Mouse (Mus musculus) inflammation-experienced regulatory T-cells (primary cell): Measurements from ENCODE around the gene Prop1. TPM values are rescaled to one million over a fixed set of nuclear protein-coding genes. Genes with fewer than 3 reads are reported as not detected.

Experiments used
- polyA plus RNA-seq, 2 experiments: library from polyadenylated mRNA; unstranded; fragments of 100-300 nt; shearing (Covaris generic); gene quantifications; one replicate each; pipeline ENCODE4 v1.2.1; 2017

Prop1 gene
- not detected for polyA plus RNA-seq

GRCm38 (mm10) chr11:50953665-50954064 is at the start of gene Prop1:
Prop1 (minus strand) TSS chr11:50953765.

GRCm38 (mm10) chr11:51003296-51003695 is 49.7 kb upstream of the Prop1 start, which contains the start of gene Olfr51:
Olfr51 (plus strand) TSS chr11:51003596.

GRCm38 (mm10) chr11:50981667-50982066 is 28.1 kb upstream of the Prop1 start, which contains the start of gene Olfr1377:
Olfr1377 (plus strand) TSS chr11:50981967.

GRCm38 (mm10) chr11:50966230-50966629 is 12.7 kb upstream of the Prop1 start, which contains the start of gene Olfr1378:
Olfr1378 (plus strand) TSS chr11:50966530.

GRCm38 (mm10) chr11:50943506-50943905 is 10.1 kb downstream of the Prop1 start, which contains the start of gene 4933414I15Rik:
4933414I15Rik (minus strand) TSS chr11:50943765.

GRCm38 (mm10) chr11:50931451-50931866 is 22.1 kb downstream of the Prop1 start, which contains the start of gene Zfp354b:
Zfp354b (minus strand) TSS chr11:50931633.

GRCm38 (mm10) chr11:50915671-50916320 is 37.8 kb downstream of the Prop1 start, which contains the start of gene Zfp2:
Zfp2 (minus strand) TSS chr11:50916165.

Other genes with a start within 250 kb of the Prop1 start
- gene Zfp354c, start 126.0 kb downstream of the Prop1 start, polyA plus RNA-seq, result 1 to 10 TPM; 3.0 to 5.9 TPM
- gene Zfp879, start 112.2 kb downstream of the Prop1 start, polyA plus RNA-seq, result 1 to 10 TPM in 1 of 2 experiments, under 1 TPM in 1; 0.14 to 1.2 TPM
- under 1 TPM; 0.72 to 0.94 TPM for gene Grm6, start 103.1 kb downstream of the Prop1 start, polyA plus RNA-seq
- not detected for gene Zfp454, start 66.1 kb downstream of the Prop1 start, polyA plus RNA-seq
- 1 to 10 TPM in 1 of 2 experiments, under 1 TPM in 1; 0.31 to 2.4 TPM for gene Zfp2, start 37.6 kb downstream of the Prop1 start, polyA plus RNA-seq
- not detected for gene Zfp354b, start 22.1 kb downstream of the Prop1 start, polyA plus RNA-seq
- 1 to 10 TPM in 1 of 2 experiments, not detected in 1; 1.1 TPM for gene 4933414I15Rik, start 10.0 kb downstream of the Prop1 start, polyA plus RNA-seq
- gene Olfr1378, start 12.8 kb upstream of the Prop1 start, polyA plus RNA-seq, result not detected
- not detected for gene Olfr1377, start 28.2 kb upstream of the Prop1 start, polyA plus RNA-seq
- under 1 TPM in 1 of 2 experiments, not detected in 1; 0.45 TPM for gene Olfr51, start 49.8 kb upstream of the Prop1 start, polyA plus RNA-seq
- 1 to 10 TPM in 1 of 2 experiments, under 1 TPM in 1; 0.07 to 1.1 TPM for gene Olfr54, start 60.5 kb upstream of the Prop1 start, polyA plus RNA-seq
- gene Olfr1375, start 94.3 kb upstream of the Prop1 start, polyA plus RNA-seq, result not detected
- under 1 TPM in 1 of 2 experiments, not detected in 1; 0.26 TPM for gene Zfp354a, start 105.5 kb upstream of the Prop1 start, polyA plus RNA-seq